Mouse (Mus musculus) CH12.LX (cell line): ENCODE measurements around the gene Isg15. TPM values are rescaled to one million over a fixed set of nuclear protein-coding genes. Genes with fewer than 3 reads are reported as not detected.

Source experiments
- polyA plus RNA-seq: library from polyadenylated mRNA; unstranded; fragments of >175 nt; gene quantifications from 2 replicates; pipeline ENCODE4 v1.2.1, GENCODE M21; 2012; ENCODE audit warnings: low read depth; ENCODE audit not compliant: insufficient read length
- total RNA-seq, 2 experiments: library from RNA; depleted of rRNA; stranded (reverse); fragments of 300-350 nt in 1 of 2; fragments of >200 nt in 1 of 2; gene quantifications; 2 replicates each; pipeline ENCODE4 v1.2.3; 2012 to 2014

Isg15 gene
- total and polyA plus RNA-seq, 3 experiments, result 4.8 to 6.8 (median 6.0) TPM

Other genes with a start within 250 kb of the Isg15 start
- gene C1qtnf12, start 238.5 kb downstream of the Isg15 start, total RNA-seq (2012; rRNA removed), result 21.0 and 21.1 TPM in 2 replicates
- 24.5 and 25.3 TPM in 2 replicates for gene C1qtnf12, start 238.5 kb downstream of the Isg15 start, total RNA-seq (2014; rRNA removed)
- gene C1qtnf12, start 238.5 kb downstream of the Isg15 start, polyA plus RNA-seq, result 25.0 and 27.6 TPM in 2 replicates
- 10.1 and 11.3 TPM in 2 replicates for gene B3galt6, start 208.2 kb downstream of the Isg15 start, total RNA-seq (2012; rRNA removed)
- gene B3galt6, start 208.2 kb downstream of the Isg15 start, total RNA-seq (2014; rRNA removed), result 8.6 and 9.9 TPM in 2 replicates
- 3.1 and 3.4 TPM in 2 replicates for gene B3galt6, start 208.2 kb downstream of the Isg15 start, polyA plus RNA-seq
- 193 and 211 TPM in 2 replicates for gene Sdf4, start 207.9 kb downstream of the Isg15 start, total RNA-seq (2012; rRNA removed)
- 210 and 227 TPM in 2 replicates for gene Sdf4, start 207.9 kb downstream of the Isg15 start, total RNA-seq (2014; rRNA removed)
- gene Sdf4, start 207.9 kb downstream of the Isg15 start, polyA plus RNA-seq, result 167 and 193 TPM in 2 replicates
- 21.7 and 28.2 TPM in 2 replicates for gene Tnfrsf4, start 187.0 kb downstream of the Isg15 start, total RNA-seq (2012; rRNA removed)
- 73.5 and 86.1 TPM in 2 replicates for gene Tnfrsf4, start 187.0 kb downstream of the Isg15 start, total RNA-seq (2014; rRNA removed)
- 63.8 and 81.1 TPM in 2 replicates for gene Tnfrsf4, start 187.0 kb downstream of the Isg15 start, polyA plus RNA-seq
- 52.1 and 76.1 TPM in 2 replicates for gene Tnfrsf18, start 174.7 kb downstream of the Isg15 start, total RNA-seq (2012; rRNA removed)
- gene Tnfrsf18, start 174.7 kb downstream of the Isg15 start, total RNA-seq (2014; rRNA removed), result 48.8 and 50.7 TPM in 2 replicates
- 38.8 and 48.4 TPM in 2 replicates for gene Tnfrsf18, start 174.7 kb downstream of the Isg15 start, polyA plus RNA-seq
- gene Ttll10, start 141.4 kb downstream of the Isg15 start, total RNA-seq (2012; rRNA removed), result 0.04 TPM in 1 of 2 replicates, not detected in the other
- gene Ttll10, start 141.4 kb downstream of the Isg15 start, total RNA-seq (2014; rRNA removed), result not detected in 2 replicates
- not detected in 2 replicates for gene Ttll10, start 141.4 kb downstream of the Isg15 start, polyA plus RNA-seq
- 34.3 and 37.7 TPM in 2 replicates for gene 9430015G10Rik, start 90.8 kb downstream of the Isg15 start, total RNA-seq (2012; rRNA removed)
- gene 9430015G10Rik, start 90.8 kb downstream of the Isg15 start, total RNA-seq (2014; rRNA removed), result 29.8 and 31.1 TPM in 2 replicates
- gene 9430015G10Rik, start 90.8 kb downstream of the Isg15 start, polyA plus RNA-seq, result 29.8 and 33.2 TPM in 2 replicates
- gene Rnf223, start 70.3 kb downstream of the Isg15 start, total RNA-seq (2012; rRNA removed), result 0.21 and 0.29 TPM in 2 replicates
- 0.07 and 0.18 TPM in 2 replicates for gene Rnf223, start 70.3 kb downstream of the Isg15 start, total RNA-seq (2014; rRNA removed)
- gene Rnf223, start 70.3 kb downstream of the Isg15 start, polyA plus RNA-seq, result 0.55 and 0.80 TPM in 2 replicates
- gene Agrn, start 3.3 kb downstream of the Isg15 start, total RNA-seq (2012; rRNA removed), result 5.0 and 10.6 TPM in 2 replicates
- 1.6 and 1.7 TPM in 2 replicates for gene Agrn, start 3.3 kb downstream of the Isg15 start, total RNA-seq (2014; rRNA removed)
- 3.1 and 3.4 TPM in 2 replicates for gene Agrn, start 3.3 kb downstream of the Isg15 start, polyA plus RNA-seq
- 0.80 and 1.6 TPM in 2 replicates for gene AW011738, start 2.5 kb upstream of the Isg15 start, total RNA-seq (2012; rRNA removed)
- 0.15 TPM in 1 of 2 replicates, not detected in the other for gene AW011738, start 2.5 kb upstream of the Isg15 start, total RNA-seq (2014; rRNA removed)
- 0.14 and 0.20 TPM in 2 replicates for gene AW011738, start 2.5 kb upstream of the Isg15 start, polyA plus RNA-seq
- gene Perm1, start 15.1 kb upstream of the Isg15 start, total RNA-seq (2012; rRNA removed), result 0.04 and 0.08 TPM in 2 replicates
- gene Perm1, start 15.1 kb upstream of the Isg15 start, total RNA-seq (2014; rRNA removed), result not detected in 2 replicates
- gene Perm1, start 15.1 kb upstream of the Isg15 start, polyA plus RNA-seq, result 0.43 and 0.50 TPM in 2 replicates
- gene Plekhn1, start 34.0 kb upstream of the Isg15 start, total RNA-seq (2012; rRNA removed), result 8.2 and 9.7 TPM in 2 replicates
- gene Plekhn1, start 34.0 kb upstream of the Isg15 start, total RNA-seq (2014; rRNA removed), result 3.3 TPM in 2 replicates
- 6.5 and 7.2 TPM in 2 replicates for gene Plekhn1, start 34.0 kb upstream of the Isg15 start, polyA plus RNA-seq
- gene Noc2l, start 35.2 kb upstream of the Isg15 start, total RNA-seq (2012; rRNA removed), result 197 and 200 TPM in 2 replicates
- gene Noc2l, start 35.2 kb upstream of the Isg15 start, total RNA-seq (2014; rRNA removed), result 157 and 173 TPM in 2 replicates
- 244 and 265 TPM in 2 replicates for gene Noc2l, start 35.2 kb upstream of the Isg15 start, polyA plus RNA-seq
- gene Samd11, start 54.8 kb upstream of the Isg15 start, total RNA-seq (2012; rRNA removed), result 3.5 and 4.1 TPM in 2 replicates
- gene Samd11, start 54.8 kb upstream of the Isg15 start, total RNA-seq (2014; rRNA removed), result not detected in 2 replicates
- 0.18 and 0.47 TPM in 2 replicates for gene Samd11, start 54.8 kb upstream of the Isg15 start, polyA plus RNA-seq
- gene Vmn2r-ps159, start 130.3 kb upstream of the Isg15 start, total RNA-seq (2012; rRNA removed), result 0.04 TPM in 1 of 2 replicates, not detected in the other
- not detected in 2 replicates for gene Vmn2r-ps159, start 130.3 kb upstream of the Isg15 start, total RNA-seq (2014; rRNA removed)
- gene Vmn2r-ps159, start 130.3 kb upstream of the Isg15 start, polyA plus RNA-seq, result not detected in 2 replicates